Mouse (Mus musculus) cerebellum, adult 18-20 months (tissue): ENCODE data around the gene Hspb6.

Source experiments
- DNase-seq, 2 experiments: peaks; one replicate each; pipeline ENCODE4 v3.0.0; 2021

Hspb6 gene

DNA sequence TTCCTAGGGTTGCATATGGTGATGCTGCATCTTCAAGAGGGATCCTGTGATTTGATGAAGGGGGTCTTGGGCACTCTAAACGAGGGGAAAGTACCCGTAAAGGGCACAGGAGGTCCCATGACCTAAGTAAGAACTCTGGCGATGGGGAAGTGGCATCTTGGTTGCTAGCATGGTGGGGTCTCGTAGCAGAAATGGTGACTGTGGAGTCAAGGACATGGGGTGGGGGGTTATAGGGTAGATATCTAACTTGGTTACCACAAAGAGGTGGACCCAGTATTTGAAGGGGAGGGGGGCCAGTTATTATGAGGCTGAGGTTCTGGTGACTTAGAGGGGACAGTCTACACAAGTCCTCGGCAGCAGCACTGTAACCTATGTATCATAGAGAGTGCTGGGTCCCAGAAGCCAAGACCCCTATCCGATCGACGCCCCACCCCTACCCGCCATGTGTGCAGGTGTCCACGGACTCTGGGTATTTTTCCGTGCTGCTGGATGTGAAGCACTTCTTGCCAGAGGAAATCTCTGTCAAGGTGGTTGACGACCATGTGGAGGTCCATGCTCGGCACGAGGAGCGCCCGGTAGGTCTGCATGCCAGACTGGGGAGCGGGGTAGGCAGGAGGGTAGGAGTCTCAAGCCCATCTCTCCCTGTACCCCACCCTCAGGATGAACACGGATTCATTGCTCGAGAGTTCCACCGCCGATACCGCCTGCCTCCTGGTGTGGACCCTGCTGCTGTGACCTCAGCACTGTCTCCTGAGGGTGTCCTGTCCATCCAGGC is 2.0 kb downstream of the Hspb6 start:
- DNase-seq: no peak

- peak in 1 of 2 experiments; percentile 28 for DNase-seq
Measured at GRCm38 (mm10) chr7:30556894-30557536, 5.0 kb downstream of the Hspb6 start.

DNA sequence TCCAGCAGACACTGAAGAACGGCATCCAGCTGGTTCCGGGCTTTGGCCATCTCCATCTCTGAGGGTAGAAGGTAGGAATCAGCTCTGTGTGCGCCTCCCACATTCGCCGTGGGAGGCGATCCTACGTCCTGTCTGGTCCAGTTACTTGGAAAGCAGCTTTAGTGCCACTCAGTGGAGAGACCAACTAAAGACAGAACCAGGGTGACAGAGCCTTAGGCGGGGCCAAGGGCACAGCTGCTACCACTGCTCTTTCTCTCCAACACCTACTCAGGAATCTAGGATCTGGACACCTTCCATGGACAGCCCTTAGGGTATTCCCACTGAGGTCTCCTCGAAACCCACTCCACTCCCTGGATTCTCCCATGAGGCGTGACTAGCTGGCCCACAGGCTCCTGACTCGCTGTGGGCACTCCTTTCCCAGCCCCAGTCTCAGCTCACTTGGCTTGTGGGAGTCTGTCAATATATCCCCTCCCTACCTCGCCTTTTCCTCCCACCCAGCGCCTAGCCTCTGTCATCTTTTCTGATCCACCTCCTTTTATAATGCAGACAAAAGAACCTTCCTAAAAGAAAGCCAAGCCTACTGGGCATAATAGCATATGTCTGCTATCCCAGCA is 6.0 kb downstream of the Hspb6 start:
- peak in 1 of 2 experiments; percentile 20 for DNase-seq

GRCm38 (mm10) chr7:30558656-30559442 is 6.9 kb downstream of the Hspb6 start:
- DNase-seq: no peak

- DNase-seq: peak; percentile 97 to 99
Measured at GRCm38 (mm10) chr7:30559443-30559954, 7.5 kb downstream of the Hspb6 start, which contains the start of gene Lin37. TSS of gene Lin37 (minus strand) at chr7:30559838.

DNA sequence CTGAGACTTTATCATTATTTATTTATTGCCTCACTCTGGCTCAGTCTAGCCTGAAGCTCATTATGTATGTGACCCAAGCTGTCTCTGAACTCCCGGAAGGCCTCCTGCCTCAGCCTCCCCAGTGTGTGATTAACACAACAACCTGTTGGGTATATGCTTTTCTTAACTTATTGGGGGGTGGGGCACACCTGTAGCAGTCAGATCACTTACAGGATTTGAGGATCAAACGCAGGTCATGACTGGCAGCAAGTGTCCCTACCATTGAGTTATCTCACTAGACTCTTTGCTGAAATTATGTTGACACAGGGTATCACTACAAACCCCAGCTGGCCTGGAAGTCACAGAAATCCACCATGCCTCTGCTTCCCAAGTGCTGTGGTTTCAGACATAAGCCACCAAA is 8.3 kb downstream of the Hspb6 start:
- peak in 1 of 2 experiments; percentile 18 for DNase-seq

- no peak for DNase-seq
Measured at GRCm38 (mm10) chr7:30562526-30563116, 10.6 kb downstream of the Hspb6 start.

GRCm38 (mm10) chr7:30563117-30563905 is 11.3 kb downstream of the Hspb6 start, which contains the start of the genes U2af1l4, Gm49396 and Psenen:
TSS of gene U2af1l4 (plus strand) at chr7:30563301.
TSS of gene Gm49396 (plus strand) at chr7:30563344.
TSS of gene Psenen (minus strand) at chr7:30563627.
- DNase-seq: peak; percentile 95 to 97

- DNase-seq: no peak
Measured at GRCm38 (mm10) chr7:30563906-30564280, 11.9 kb downstream of the Hspb6 start.

- DNase-seq: peak in 1 of 2 experiments; percentile 18
Measured at GRCm38 (mm10) chr7:30564970-30565571, 13.1 kb downstream of the Hspb6 start, which contains the start of gene Igflr1. TSS of gene Igflr1 (plus strand) at chr7:30565427.

DNA sequence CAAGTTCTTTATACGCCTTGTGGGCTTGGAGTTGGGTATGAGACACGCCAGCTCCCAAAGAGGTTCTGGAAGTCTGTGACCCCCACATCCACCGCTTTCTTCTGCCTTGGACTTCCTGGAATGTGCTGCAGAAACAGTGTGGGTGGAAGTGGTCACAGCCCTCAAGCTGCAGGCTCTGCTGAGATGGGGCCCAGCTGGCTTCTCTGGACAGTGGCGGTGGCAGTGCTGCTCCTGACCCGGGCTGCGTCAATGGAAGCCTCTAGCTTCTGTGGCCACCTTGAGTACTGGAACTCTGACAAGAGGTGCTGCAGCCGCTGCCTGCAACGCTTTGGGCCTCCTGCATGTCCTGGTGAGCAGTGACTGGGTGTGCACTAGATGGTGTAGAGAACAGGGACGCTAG is 14.1 kb downstream of the Hspb6 start:
- no peak for DNase-seq

DNA sequence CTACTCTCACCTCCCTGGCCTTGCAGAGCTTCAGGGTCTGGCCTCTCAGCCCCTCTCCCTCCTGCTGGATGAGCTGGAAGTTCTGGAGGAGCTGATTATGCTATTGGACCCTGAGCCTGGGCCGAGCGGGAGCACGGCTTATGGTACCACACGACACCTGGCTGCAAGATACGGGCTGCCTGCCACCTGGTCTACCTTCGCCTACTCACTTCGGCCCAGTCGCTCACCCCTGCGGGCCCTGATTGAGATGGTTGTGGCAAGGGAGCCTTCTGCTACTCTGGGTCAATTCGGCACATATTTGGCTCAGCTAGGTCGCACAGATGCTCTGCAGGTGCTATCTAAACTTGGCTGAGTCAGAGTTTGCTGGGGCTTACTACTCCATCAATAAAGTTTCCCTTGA is 15.6 kb downstream of the Hspb6 start:
- DNase-seq: no peak

DNA sequence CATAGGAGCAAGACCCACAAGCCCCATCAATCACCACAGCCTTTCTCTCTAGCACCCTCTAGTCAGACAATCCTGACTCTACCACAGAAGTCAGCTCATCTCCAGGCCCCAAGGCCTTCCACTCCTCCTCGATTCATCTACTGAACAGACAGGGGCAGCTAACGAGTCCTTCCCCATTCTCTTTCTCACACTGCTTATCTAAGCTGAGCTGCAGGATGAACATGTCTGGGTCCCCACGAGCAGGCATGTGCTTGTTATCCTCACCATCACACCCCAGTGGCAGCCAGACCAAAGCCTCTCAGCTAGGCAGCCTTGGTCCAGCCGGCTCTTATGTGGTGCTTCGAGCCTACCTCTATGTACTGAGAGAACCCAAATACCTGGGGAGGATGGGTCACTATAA is 20.4 kb downstream of the Hspb6 start:
- no peak for DNase-seq

DNA sequence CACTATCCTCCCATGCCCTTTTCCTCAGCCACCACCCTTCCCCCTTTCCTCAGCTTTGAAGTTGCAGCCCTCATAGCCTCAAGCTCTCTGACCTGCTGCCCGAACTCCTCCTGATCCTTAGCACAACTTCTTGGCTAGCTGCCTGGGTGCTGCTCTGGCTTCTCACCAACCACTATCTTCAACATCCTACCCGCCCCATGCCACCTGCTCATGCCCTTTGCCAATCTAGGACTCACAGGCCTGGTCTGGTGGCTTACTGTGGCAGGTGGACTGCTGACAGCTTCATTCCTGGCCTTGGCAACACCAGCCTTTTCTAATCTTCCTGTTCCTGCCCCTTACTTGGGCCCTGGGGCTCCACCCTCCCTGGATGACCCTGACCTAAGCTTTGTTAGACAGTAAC is 21.0 kb downstream of the Hspb6 start:
- peak; percentile 74 to 79 for DNase-seq

DNA sequence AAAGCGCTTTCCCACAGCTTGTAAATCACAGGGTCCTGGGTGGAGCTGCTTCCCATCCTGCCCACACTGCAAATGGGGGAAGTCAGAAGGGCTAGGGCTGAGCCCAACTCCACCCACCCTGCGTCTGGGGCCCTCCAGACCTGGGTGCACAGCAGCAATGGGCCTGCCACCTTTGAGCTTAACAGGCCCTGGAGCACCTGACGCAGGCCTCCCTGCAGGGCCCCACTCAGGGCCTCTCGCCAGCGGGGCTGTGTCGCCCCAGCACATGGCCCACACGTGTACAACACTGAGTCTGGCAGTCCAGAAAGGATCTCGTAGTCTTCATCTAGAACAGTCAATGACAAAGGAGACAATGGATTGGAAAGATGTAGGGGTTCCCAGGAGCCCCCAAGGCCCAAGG is 28.0 kb downstream of the Hspb6 start:
- DNase-seq: no peak

DNA sequence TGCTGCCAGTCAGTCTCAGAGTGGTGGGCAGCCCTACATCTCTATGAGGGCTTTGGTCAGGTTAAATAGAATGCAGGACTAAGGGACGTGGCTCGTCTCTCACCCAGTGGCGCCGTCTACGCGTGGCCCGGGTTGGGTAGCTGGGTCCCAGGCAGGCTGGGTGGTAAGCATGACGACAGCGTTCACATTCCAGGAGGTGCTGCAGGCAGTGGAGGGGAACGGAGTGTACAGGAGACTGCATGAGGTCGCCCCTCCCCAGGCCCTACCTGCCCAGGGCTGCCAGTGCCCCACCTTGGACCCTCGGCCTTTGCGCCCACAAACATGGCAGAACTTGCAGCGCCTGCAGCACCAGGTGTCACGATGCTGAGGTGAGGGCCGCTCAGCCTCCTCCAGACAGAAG is 29.6 kb downstream of the Hspb6 start:
- no peak for DNase-seq

GRCm38 (mm10) chr7:30584339-30584738 is 32.4 kb downstream of the Hspb6 start:
- DNase-seq: no peak

DNA sequence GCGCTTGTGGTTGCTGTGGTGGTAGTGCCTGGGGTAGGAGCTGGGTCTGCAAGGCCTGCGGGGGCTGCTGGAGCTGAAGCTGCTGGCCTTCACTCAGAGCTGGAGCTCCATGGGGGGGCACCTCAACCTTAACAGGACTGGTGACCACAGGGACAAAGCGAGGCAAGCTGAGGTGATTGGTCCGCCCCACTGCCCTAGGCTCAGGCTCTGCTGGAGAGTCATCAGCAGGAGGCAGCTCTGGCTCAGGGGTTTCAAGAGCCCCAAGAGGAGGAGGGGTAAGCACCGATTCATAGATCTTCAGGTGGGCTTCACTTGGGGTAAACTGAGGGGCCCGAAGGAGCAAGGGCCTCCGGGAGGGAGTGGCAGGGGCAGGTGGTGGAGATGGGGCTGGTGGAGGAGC is 33.2 kb downstream of the Hspb6 start:
- DNase-seq: no peak

GRCm38 (mm10) chr7:30586455-30587020 is 34.6 kb downstream of the Hspb6 start:
- DNase-seq: peak in 1 of 2 experiments; percentile 40
